Mouse (Mus musculus) cortical plate, adult 2 months (tissue): ENCODE data around the gene Carhsp1. TPM values are rescaled to one million over a fixed set of nuclear protein-coding genes. Genes with fewer than 3 reads are reported as not detected.

Source experiments
- H3K27ac ChIP-seq: fragments of 200-500 bp; 2 replicates; pipeline ENCODE4 v1.5.1; 2012; ENCODE audit warnings: low read length, control low read depth, inconsistent platforms; ENCODE audit not compliant: insufficient read depth
- H3K4me1 ChIP-seq: fragments of 200-500 bp; 2 replicates; pipeline ENCODE4 v1.6.1; 2011; ENCODE audit warnings: low read length; ENCODE audit not compliant: control insufficient read depth, insufficient read depth
- H3K4me3 ChIP-seq: fragments of 200-500 bp; 2 replicates; pipeline ENCODE4 v1.5.1; 2011; ENCODE audit warnings: mild to moderate bottlenecking, low read length, control low read depth; ENCODE audit not compliant: insufficient read depth
- CTCF ChIP-seq: fragments of 200-500 bp; IDR thresholded peaks from 2 replicates; pipeline ENCODE4 v1.5.1; 2011; ENCODE audit warnings: mild to moderate bottlenecking, control low read depth, low read length; ENCODE audit not compliant: insufficient read depth; ENCODE audit errors: extremely low read depth
- POLR2A ChIP-seq: fragments of 200-500 bp; IDR thresholded peaks from 2 replicates; pipeline ENCODE4 v1.6.1; 2011; ENCODE audit warnings: mild to moderate bottlenecking, low read length, control low read depth; ENCODE audit not compliant: insufficient read depth; ENCODE audit errors: extremely low read depth
- polyA plus RNA-seq: library from polyadenylated mRNA; depleted of rRNA; stranded (reverse); fragments of >200 nt; gene quantifications from 2 replicates; pipeline ENCODE4 v1.2.3, GENCODE M21; 2012

The Carhsp1 gene
- polyA plus RNA-seq, 1 experiment = 50.1 TPM

- TF ChIP-seq CTCF (no peak), POLR2A (no peak)
- Histone ChIP-seq H3K27ac (no peak overlapping the region), H3K4me3 (no peak overlapping the region), H3K4me1 (no peaks in the 10 kb centered on the region)
These were observed 4.3 kb upstream of the Carhsp1 start for GRCm38 (mm10) chr16:8676228-8676627.

- H3K4me1 ChIP-seq = no peaks in the 10 kb centered on the region
- H3K4me3 ChIP-seq = no peak overlapping the region
- no peak overlapping the region for H3K27ac ChIP-seq
- TF ChIP-seq POLR2A = no peak
These were observed 3.6 kb upstream of the Carhsp1 start for GRCm38 (mm10) chr16:8675559-8675958.

- Histone ChIP-seq H3K4me3 (no peak overlapping the region), H3K27ac (no peak overlapping the region), H3K4me1 (no peaks in the 10 kb centered on the region)
- peak; percentile 69 for TF ChIP-seq CTCF
- no peak for TF ChIP-seq POLR2A
These were observed 2.2 kb upstream of the Carhsp1 start for GRCm38 (mm10) chr16:8674165-8674564.

GRCm38 (mm10) chr16:8673343-8673742 is 1.4 kb upstream of the Carhsp1 start:
- H3K4me1 ChIP-seq = no peaks in the 10 kb centered on the region
- no peak overlapping the region for H3K4me3 ChIP-seq
- no peak for TF ChIP-seq POLR2A
- no peak for TF ChIP-seq CTCF
- no peak overlapping the region for H3K27ac ChIP-seq

GRCm38 (mm10) chr16:8672811-8673210 is 856 bp upstream of the Carhsp1 start:
- no peak overlapping the region for H3K4me3 ChIP-seq
- no peaks in the 10 kb centered on the region for H3K4me1 ChIP-seq
- TF ChIP-seq CTCF = no peak
- no peak for TF ChIP-seq POLR2A
- no peak overlapping the region for H3K27ac ChIP-seq

DNA sequence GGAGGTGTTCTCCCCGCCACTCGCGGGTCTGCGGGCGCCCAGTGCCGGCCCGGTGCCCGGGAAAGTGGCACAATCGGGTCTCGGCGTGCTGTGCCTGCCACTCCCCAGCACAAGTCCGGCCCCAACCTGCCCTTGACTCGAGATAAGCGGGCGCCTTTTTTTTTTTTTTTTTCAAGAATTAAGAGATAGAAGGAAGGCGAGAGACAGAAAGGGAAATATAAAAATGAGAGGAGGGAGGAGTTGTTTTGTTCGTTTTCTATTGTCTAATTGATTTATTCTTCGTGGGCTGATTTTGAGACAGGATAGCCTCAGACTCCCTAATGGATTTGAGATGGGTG is 364 bp upstream of the Carhsp1 start:
- TF ChIP-seq POLR2A = no peak
- no peak for TF ChIP-seq CTCF
- Histone ChIP-seq H3K4me3 (peak overlapping the region; percentile 51; the same call in 1 of the 2 replicates), H3K4me1 (no peaks in the 10 kb centered on the region), H3K27ac (no peak overlapping the region)

GRCm38 (mm10) chr16:8670041-8671035 is 1.6 kb downstream of the Carhsp1 start:
- no peak for TF ChIP-seq CTCF
- TF ChIP-seq POLR2A = no peak
- Histone ChIP-seq H3K4me1 (no peaks in the 10 kb centered on the region), H3K4me3 (peak overlapping the region; percentile 51), H3K27ac (peak overlapping the region; percentile 83)

DNA sequence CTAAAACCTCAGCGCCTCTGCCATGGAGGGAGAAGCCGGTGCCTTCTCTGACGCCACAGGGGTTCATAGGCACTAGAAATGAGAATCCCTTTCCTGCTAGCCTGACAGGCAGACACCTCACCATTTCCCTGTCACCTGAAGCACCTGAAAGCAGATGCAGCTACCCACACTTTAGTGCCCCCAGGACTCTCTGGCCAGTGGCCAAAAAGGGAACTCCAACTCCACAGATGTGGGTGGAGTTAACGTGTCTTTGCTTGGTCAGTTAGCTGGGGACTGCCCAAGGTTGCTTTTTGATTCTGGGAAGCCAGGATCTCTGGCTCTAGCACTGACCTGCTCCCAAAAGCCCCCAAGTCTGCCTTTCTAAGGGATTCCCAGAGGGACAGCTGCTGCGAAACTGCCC is 2.5 kb downstream of the Carhsp1 start:
- H3K4me1 ChIP-seq = no peaks in the 10 kb centered on the region
- 0 out of 2 replicates have a peak overlapping the region, but pooled peaks have one; percentile 51 for H3K4me3 ChIP-seq
- H3K27ac ChIP-seq = no peak overlapping the region

GRCm38 (mm10) chr16:8668386-8668785 is 3.6 kb downstream of the Carhsp1 start:
- Histone ChIP-seq H3K4me1 (no peaks in the 10 kb centered on the region), H3K27ac (no peak overlapping the region), H3K4me3 (no peak overlapping the region)
- TF ChIP-seq POLR2A (no peak), CTCF (no peak)

More for the DNA sequence above, 2.5 kb downstream of the Carhsp1 start:
- no peak for TF ChIP-seq POLR2A
- no peak for TF ChIP-seq CTCF

DNA sequence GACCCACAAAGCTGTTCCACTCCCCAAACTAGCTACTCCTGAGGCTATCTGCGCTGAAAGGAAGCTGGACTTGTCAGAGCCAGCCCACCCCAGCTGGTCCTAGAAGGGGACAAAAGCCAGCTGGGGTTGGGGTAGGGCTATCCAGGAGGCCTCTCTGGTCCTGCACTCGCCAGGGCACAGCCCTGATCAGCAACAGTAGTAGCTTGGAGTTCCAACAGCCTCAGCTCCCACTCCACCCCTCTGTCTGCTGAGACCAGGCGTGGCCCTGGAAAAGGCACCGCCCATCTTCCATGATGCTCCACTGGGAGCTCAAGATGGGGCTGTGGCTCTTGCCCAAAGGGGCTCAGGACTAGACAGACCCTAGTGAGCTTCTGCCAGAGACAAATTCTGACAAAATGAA is 4.1 kb downstream of the Carhsp1 start:
- H3K4me3 ChIP-seq = no peak overlapping the region
- H3K4me1 ChIP-seq = no peaks in the 10 kb centered on the region
- H3K27ac ChIP-seq = no peak overlapping the region
- no peak for TF ChIP-seq POLR2A
- no peak for TF ChIP-seq CTCF
